Mouse (Mus musculus) lung, embryonic 15.5 days (tissue): ENCODE data around the gene Pttg1ip. TPM values are rescaled to one million over a fixed set of nuclear protein-coding genes. Genes with fewer than 3 reads are reported as not detected.

Experiments
- ATAC-seq: fragments of 200-750 bp; cut with Nextera tagmentation; 2 replicates; pipeline ENCODE4 v1.8.0; 2017; ENCODE audit warnings: moderate number of reproducible peaks, borderline replicate concordance; ENCODE audit not compliant: low FRiP score, low TSS enrichment; ENCODE audit errors: extremely low read depth
- H3K27ac ChIP-seq: fragments of 300-500 bp; sonication (generic); 2 replicates; pipeline ENCODE4 v1.5.1; 2015; ENCODE audit warnings: moderate library complexity, mild to moderate bottlenecking, inconsistent platforms
- H3K27me3 ChIP-seq: fragments of 300-500 bp; sonication (generic); 2 replicates; pipeline ENCODE4 v1.6.1; 2015; ENCODE audit warnings: inconsistent platforms
- H3K36me3 ChIP-seq: fragments of 300-500 bp; sonication (generic); 2 replicates; pipeline ENCODE4 v1.6.1; 2015; ENCODE audit warnings: inconsistent platforms
- H3K4me1 ChIP-seq: fragments of 300-500 bp; sonication (generic); 2 replicates; pipeline ENCODE4 v1.6.1; 2015; ENCODE audit warnings: inconsistent platforms
- H3K4me2 ChIP-seq: fragments of 300-500 bp; sonication (generic); 2 replicates; pipeline ENCODE4 v1.6.1; 2015; ENCODE audit warnings: inconsistent platforms, mild to moderate bottlenecking, moderate library complexity
- H3K4me3 ChIP-seq: fragments of 300-500 bp; sonication (generic); 2 replicates; pipeline ENCODE4 v1.5.1; 2015; ENCODE audit warnings: mild to moderate bottlenecking, inconsistent platforms
- H3K9ac ChIP-seq: fragments of 300-500 bp; sonication (generic); 2 replicates; pipeline ENCODE4 v1.6.1; 2015; ENCODE audit warnings: inconsistent platforms
- H3K9me3 ChIP-seq: fragments of 300-500 bp; sonication (generic); 2 replicates; pipeline ENCODE4 v1.6.1; 2016; ENCODE audit warnings: inconsistent platforms
- WGBS: fragments of 180-500 bp; shearing (Covaris S2); methylation state at CpG from one replicate; pipeline ENCODE4 v1.1.7; 2015; 5-methylcytosine and 5-hydroxymethylcytosine counted together
- polyA plus RNA-seq: library from polyadenylated mRNA; unstranded; fragments of >200 nt; fragmentation: Nextera tagmentation; extraction: Ambion mirVana; gene quantifications from 2 replicates; pipeline ENCODE4 v1.2.1, GENCODE M21; 2015

The Pttg1ip gene
- polyA plus RNA-seq, 1 experiment from 2014 or later = 122 TPM

DNA sequence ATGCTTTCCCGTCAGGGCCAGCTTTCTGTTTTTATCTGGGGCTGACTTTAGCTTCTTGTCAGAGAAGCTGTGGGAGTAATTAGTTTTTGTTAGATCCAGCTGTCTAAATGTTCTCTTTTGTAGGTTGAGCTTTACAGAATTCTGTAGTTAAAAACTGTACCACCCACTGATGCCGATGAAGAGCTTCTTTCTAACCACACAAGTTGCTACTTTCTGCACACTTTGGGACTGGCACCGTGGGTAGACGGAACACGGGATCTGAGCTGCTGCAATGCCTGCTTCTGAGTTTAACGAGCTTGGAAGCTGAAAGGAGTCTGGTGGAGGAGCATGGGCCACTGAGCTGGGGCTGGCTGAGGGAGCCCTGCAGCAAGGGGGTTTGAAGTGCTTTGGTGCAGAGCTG is 10.0 kb downstream of the Pttg1ip start:
- no peak overlapping the region for H3K4me2 ChIP-seq
- no peak for ATAC-seq
- H3K9me3 ChIP-seq = no peaks in the 10 kb centered on the region
- H3K9ac ChIP-seq = no peak overlapping the region
- H3K27ac ChIP-seq = no peak overlapping the region
- no peak overlapping the region for H3K4me3 ChIP-seq
- WGBS = 81% methylated on average over 6 of the region's 6 CpGs
- H3K4me1 ChIP-seq = 0 out of 2 replicates have a peak, but pooled peaks cover 11% of the 10 kb centered on the region
- H3K36me3 ChIP-seq = peaks cover 59% of the 10 kb centered on the region
- H3K27me3 ChIP-seq = no peaks in the 10 kb centered on the region

DNA sequence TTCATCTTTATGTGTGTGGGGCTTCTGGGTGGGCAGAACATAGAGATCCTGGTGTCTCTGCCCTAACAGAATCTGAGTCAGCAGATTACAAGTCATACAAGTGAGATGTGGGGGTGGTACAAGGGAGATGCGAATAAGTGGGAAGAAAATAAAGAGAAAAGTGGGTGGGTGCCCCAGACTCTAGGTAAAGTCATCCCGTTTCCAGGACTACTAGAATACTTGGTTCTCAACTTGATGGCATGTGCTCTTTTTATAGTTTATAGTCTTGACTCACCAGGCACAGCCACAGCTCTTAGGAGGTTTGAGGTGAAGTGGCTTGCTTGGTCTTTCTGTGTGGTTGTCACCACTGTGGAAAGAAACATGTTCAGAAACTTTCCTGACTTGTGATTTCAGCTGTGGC is 14.5 kb downstream of the Pttg1ip start:
- H3K27me3 ChIP-seq = no peaks in the 10 kb centered on the region
- H3K9ac ChIP-seq = no peak overlapping the region
- no peak overlapping the region for H3K4me3 ChIP-seq
- no peak overlapping the region for H3K27ac ChIP-seq
- no peaks in the 10 kb centered on the region for H3K4me1 ChIP-seq
- WGBS = 80% methylated on average over 2 of the region's 2 CpGs
- peaks cover 56% of the 10 kb centered on the region for H3K36me3 ChIP-seq
- H3K4me2 ChIP-seq = no peak overlapping the region
- H3K9me3 ChIP-seq = no peaks in the 10 kb centered on the region
- no peak for ATAC-seq

DNA sequence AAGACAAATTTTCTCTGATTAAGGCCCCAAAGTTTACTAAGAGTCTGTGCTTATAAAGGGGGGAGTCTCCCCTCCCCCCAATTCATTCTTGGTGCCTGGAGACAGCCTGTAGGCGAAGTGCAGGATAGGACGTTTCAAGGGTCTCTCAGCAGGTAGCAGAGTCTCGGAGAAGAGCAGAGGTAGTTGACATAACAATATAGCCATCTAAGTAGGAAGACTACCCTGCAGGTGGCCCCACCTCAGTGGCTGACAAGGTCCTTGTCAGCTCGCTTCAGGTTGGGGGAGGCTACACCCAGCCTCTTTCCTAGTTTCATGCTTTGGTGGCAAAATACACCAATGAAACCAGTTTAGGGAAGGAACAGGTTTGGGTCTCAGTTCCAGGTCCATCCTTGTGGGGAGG is 21.5 kb downstream of the Pttg1ip start:
- 63% methylated on average over 4 of the region's 4 CpGs for WGBS
- peaks cover 5% of the 10 kb centered on the region for H3K36me3 ChIP-seq
- no peak for ATAC-seq
- peaks cover 28% of the 10 kb centered on the region for H3K4me1 ChIP-seq
- no peaks in the 10 kb centered on the region for H3K9me3 ChIP-seq
- H3K27ac ChIP-seq = no peak overlapping the region
- H3K27me3 ChIP-seq = no peaks in the 10 kb centered on the region
- no peak overlapping the region for H3K9ac ChIP-seq
- no peak overlapping the region for H3K4me3 ChIP-seq
- no peak overlapping the region for H3K4me2 ChIP-seq

DNA sequence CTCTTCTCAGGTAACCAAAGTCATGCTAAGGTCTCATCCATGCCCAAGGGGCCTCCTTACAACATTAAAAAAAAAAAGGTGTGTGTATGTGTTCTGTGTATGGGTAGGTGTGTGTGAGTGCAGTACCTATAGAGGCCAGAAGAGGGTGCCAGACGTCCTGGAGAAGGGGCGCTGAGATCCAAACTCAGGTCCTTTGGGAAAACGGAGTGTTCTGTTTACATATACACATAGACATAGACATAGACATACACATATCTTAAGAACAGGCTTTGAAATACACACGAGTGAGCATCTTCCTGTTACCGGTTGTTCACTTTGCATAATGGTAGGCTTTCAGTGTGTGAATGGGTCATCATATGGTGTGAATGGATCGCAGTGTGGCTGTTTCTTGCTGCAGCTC is 22.6 kb downstream of the Pttg1ip start:
- Histone ChIP-seq H3K9me3 (no peaks in the 10 kb centered on the region), H3K9ac (no peak overlapping the region), H3K27ac (peak overlapping the region; percentile 99), H3K4me3 (no peak overlapping the region), H3K4me2 (no peak overlapping the region), H3K36me3 (no peaks in the 10 kb centered on the region; the same call in 1 of the 2 replicates), H3K4me1 (peaks cover 29% of the 10 kb centered on the region), H3K27me3 (no peaks in the 10 kb centered on the region)
- 88% methylated on average over 6 of the region's 6 CpGs for WGBS
- ATAC-seq = no peak

DNA sequence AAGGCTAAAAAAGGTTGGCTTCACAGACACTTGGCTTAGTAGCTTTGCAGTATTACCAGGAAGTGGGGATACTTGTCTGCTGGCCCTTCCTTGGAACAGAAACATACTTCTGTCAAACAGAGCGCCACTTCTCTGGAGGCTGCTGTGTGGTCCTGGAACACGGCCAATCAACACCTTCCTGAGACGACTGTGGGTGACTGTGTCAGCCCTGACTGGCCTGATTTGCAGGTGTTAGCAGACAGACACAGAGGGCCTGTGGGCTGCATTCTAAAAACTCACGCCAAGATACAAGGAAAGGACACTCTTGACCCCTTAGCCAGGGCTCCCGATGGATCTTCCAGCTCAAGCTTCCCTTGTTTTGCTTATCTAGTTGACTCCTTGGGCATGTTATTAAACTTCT is 23.4 kb downstream of the Pttg1ip start:
- Histone ChIP-seq H3K4me1 (peaks cover 29% of the 10 kb centered on the region), H3K9me3 (no peaks in the 10 kb centered on the region), H3K36me3 (peaks cover 2% of the 10 kb centered on the region; the same call in 1 of the 2 replicates), H3K9ac (no peak overlapping the region), H3K27ac (peak overlapping the region; percentile 99), H3K27me3 (no peaks in the 10 kb centered on the region), H3K4me3 (no peak overlapping the region), H3K4me2 (no peak overlapping the region)
- WGBS = 20% methylated on average over 5 of the region's 5 CpGs
- 0 out of 2 replicates have a peak, but pooled peaks have one; percentile 15 for ATAC-seq

DNA sequence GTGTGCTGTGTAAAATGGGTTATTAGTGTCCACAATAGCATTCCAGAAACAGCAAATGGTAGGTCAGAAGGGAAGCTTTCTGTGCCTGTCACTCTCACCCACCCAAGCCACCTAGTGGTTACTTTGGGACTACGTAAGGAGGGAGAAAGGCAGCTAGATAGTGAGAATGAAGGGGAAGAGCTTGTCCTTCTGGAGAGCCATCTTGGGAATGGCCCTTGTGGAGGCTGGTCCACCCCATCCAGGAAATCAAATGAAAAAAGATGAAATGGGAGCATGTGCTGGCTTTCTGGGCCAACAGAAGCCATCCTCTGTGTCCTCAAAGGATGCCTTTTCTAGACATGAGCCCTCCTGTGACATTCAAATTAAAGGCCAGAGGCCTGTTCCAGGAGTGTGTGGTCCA is 23.8 kb downstream of the Pttg1ip start:
- Histone ChIP-seq H3K27ac (peak overlapping the region; percentile 99), H3K27me3 (no peaks in the 10 kb centered on the region), H3K36me3 (peaks cover 6% of the 10 kb centered on the region), H3K4me2 (peak overlapping the region; percentile 88), H3K4me1 (peaks cover 29% of the 10 kb centered on the region), H3K9me3 (no peaks in the 10 kb centered on the region), H3K4me3 (peak overlapping the region; percentile 77), H3K9ac (no peak overlapping the region)
- 23% methylated on average over 1 of the region's 1 CpGs for WGBS
- ATAC-seq = 0 out of 2 replicates have a peak, but pooled peaks have one; percentile 31

DNA sequence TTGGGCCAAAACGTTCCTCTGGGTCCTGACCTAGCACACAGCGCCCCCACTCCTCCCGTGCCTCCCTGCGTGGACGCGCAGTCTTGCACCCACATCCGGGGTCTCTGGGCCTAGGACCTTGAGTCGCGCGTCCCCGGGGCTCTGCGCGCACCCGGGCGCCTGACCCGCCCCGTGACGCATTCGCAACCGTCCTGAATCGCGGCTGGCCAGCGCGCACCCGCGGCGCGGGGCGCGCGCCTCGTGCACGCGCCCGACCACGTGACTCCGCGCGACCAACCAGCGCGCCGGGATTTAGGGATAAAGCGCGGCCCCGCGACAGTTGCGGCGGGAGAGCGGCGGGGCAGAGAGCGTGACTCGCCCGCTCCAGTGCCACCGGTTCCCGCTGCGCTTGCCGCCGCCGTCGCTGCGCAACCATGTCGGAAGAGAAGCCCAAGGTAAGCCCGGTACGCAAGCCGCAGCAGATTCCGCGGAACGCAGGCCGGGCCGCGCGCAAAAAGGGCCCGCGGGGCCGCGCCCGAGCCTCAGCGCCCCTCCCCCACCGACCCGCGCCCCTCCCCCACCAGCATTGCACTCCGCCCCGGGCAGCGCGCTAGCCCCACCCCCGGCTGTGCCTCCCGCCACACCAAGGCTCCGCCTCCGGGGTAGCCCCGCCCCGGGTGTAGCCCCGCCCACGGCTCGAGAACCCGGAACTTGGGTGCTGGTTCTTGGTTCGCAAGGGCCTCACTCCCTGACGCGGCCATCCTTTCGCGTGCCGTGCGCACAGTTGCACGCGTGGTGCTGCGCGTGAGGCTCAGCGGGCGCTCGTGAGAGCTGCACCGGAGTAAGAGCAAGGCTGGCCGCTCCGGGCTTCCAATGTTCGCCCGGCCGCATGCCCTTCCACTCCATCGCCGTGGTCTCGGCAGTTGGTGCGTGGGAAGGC is 24.6 kb downstream of the Pttg1ip start, which contains the start of the genes Sumo3 and Gm49325:
Gene Sumo3 (plus strand): TSS at position 190 of the 919 bp plus-strand sequence.
Gene Gm49325 (plus strand): TSS at position 290 of the 919 bp plus-strand sequence.
- ATAC-seq = peak; percentile 89
- peak within 1 kb of the TSS; percentile 77 for H3K4me3 ChIP-seq
- WGBS = under 1% methylated on average over 107 of the region's 119 CpGs

DNA sequence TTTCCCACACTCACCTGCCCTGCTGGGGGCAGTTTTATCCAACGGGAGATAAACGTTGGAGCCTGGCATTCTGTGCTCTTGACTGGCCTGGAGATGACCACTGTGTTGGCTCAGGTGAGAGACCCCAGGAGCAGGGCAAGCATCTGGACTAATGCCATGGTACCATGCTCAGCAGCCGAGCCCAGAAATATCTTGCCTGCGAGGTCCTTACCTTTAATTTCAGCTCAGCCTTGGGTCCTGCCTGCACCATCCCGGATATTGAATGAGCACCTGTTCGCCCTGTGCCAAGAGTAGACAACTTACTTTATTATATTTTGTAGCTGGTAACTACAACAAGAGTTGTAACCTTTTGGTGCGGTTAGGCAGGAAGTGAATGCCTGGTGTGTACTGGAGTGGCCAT is 25.3 kb downstream of the Pttg1ip start:
- ATAC-seq = no peak; the same call in 1 of the 2 replicates
- WGBS = 28% methylated on average over 7 of the region's 7 CpGs

More for the DNA sequence above, 24.6 kb downstream of the Pttg1ip start, which contains the start of the genes Sumo3 and Gm49325:
- no peaks in the 10 kb centered on the region for H3K9me3 ChIP-seq
- peak within 1 kb of the TSS; percentile 76 for H3K9ac ChIP-seq
- H3K4me2 ChIP-seq = peak within 1 kb of the TSS; percentile 88
- H3K36me3 ChIP-seq = peaks cover 14% of the 10 kb centered on the region
- H3K27ac ChIP-seq = peak within 1 kb of the TSS; percentile 99
- H3K27me3 ChIP-seq = no peaks in the 10 kb centered on the region
- H3K4me1 ChIP-seq = peaks cover 29% of the 10 kb centered on the region

DNA sequence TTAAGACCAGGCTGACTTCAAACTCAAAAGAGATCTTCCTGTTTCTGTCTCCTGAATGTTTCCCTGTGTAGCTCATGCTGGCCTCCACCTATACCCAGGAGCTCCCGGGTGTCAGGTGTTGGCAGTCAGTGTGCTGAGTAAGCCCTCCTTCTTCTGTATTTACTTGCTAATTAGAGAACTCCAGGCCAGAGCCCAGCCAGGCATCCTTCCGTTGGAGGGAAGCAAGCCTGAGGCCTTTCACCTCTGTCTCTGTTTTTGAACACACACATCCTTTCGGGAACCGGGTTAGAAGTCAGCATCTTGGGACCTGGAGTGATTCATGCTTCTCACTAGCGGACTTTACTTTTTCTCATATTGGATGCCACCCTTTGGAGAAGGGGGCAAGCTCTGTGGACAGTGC is 25.9 kb downstream of the Pttg1ip start:
- ATAC-seq = no peak
- H3K4me1 ChIP-seq = peaks cover 29% of the 10 kb centered on the region
- H3K9ac ChIP-seq = peak overlapping the region; percentile 76; the same call in 1 of the 2 replicates
- H3K36me3 ChIP-seq = peaks cover 27% of the 10 kb centered on the region
- 59% methylated on average over 5 of the region's 5 CpGs for WGBS
- peak overlapping the region; percentile 88 for H3K4me2 ChIP-seq
- no peaks in the 10 kb centered on the region for H3K9me3 ChIP-seq
- H3K27me3 ChIP-seq = no peaks in the 10 kb centered on the region
- H3K27ac ChIP-seq = no peak overlapping the region
- H3K4me3 ChIP-seq = peak overlapping the region; percentile 77

More for the DNA sequence above, 25.3 kb downstream of the Pttg1ip start:
- H3K9me3 ChIP-seq = no peaks in the 10 kb centered on the region
- peak overlapping the region; percentile 88 for H3K4me2 ChIP-seq
- H3K36me3 ChIP-seq = peaks cover 21% of the 10 kb centered on the region
- H3K27ac ChIP-seq = peak overlapping the region; percentile 99
- peak overlapping the region; percentile 77 for H3K4me3 ChIP-seq
- peaks cover 29% of the 10 kb centered on the region for H3K4me1 ChIP-seq
- peak overlapping the region; percentile 76 for H3K9ac ChIP-seq
- no peaks in the 10 kb centered on the region for H3K27me3 ChIP-seq

DNA sequence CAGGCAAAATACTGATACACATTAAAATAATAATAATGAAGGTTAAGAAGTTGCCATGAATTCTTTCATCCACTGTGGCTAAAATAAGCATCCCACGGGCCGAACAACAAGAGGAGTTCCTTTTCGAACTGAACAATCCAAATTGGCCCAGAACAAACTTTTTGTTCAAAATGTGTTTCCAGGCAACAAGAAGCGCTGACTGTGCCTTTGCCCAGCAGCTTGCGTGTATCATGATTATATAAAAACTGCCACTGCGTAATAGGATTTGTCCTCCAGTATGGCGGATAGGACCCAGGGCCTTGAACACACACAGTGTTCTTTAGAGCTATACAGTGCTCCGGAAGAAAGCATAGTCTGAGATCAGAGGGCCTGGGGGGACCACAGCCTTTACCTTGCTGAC is 27.1 kb downstream of the Pttg1ip start:
- Histone ChIP-seq H3K9ac (no peak overlapping the region), H3K36me3 (peaks cover 39% of the 10 kb centered on the region), H3K4me1 (peaks cover 29% of the 10 kb centered on the region), H3K4me2 (no peak overlapping the region), H3K9me3 (no peaks in the 10 kb centered on the region), H3K27me3 (no peaks in the 10 kb centered on the region), H3K27ac (no peak overlapping the region), H3K4me3 (no peak overlapping the region)
- no peak for ATAC-seq
- WGBS = 93% methylated on average over 8 of the region's 8 CpGs

DNA sequence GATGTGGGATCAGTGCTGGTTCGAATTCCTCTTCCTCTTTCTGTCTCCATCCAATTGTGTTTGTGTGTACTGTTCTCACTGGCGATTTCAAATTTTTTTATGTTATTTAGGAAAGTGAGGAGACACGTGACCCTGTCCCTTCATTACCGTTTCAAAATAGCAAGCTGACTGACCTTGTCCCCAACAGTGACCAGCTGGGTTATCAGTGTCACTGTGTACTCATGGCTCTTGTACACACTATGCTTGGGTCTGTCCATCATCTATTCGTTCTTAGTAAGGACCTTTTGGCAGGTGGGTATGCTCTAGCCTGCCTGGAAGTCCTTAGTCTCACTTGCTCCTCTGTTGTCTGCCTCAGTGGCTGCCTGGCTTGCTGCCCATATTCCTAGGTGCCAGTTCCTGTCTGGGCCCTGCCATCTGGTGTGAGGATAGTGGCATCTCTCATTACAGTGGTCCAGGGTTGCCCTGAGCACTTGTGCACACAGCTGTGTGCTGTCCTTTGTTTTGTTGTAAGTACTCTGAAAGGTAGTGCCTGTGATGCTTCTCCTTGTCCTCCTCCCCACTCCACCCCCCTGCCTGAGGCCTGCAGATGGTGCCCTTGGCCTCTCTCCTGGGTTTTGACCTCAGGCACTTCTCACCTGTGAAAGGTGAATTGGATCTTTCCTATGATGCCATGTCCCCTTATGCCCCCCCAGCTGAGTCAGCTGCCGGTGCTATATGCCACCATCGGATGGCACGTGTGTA is 28.9 kb downstream of the Pttg1ip start:
- Histone ChIP-seq H3K9me3 (no peaks in the 10 kb centered on the region), H3K4me3 (no peak overlapping the region), H3K27ac (no peak overlapping the region), H3K4me1 (peaks cover 17% of the 10 kb centered on the region), H3K9ac (no peak overlapping the region), H3K4me2 (no peak overlapping the region), H3K36me3 (peaks cover 55% of the 10 kb centered on the region), H3K27me3 (no peaks in the 10 kb centered on the region)
- WGBS = 78% methylated on average over 8 of the region's 8 CpGs
- no peak for ATAC-seq
